Mouse (Mus musculus): ENCODE results near the gene Sigirr. TPM values are rescaled to one million over a fixed set of nuclear protein-coding genes. Genes with fewer than 3 reads are reported as not detected.

Gene Sigirr
- total RNA-seq (2012; rRNA removed) (8.3 and 8.6 TPM in 2 replicates), polyA plus RNA-seq (2012; ENCODE audit: insufficient read depth in 1 of 2, insufficient read length in 2 of 2, low read depth in 1 of 2, low replicate concordance in 2 of 2, missing spikeins in 1 of 2) (10 to 100 TPM in 1 of 2 experiments, not detected in 1; 17.5 TPM)

- no peaks in the 10 kb centered on the region for H3K79me2 ChIP-seq (ENCODE audit: control insufficient read depth, insufficient read depth, low read length, poor library complexity)
- H3K27ac ChIP-seq (ENCODE audit: control insufficient read depth, low read depth, low read length) = no peak within 1 kb of the TSS
- DNase-seq (ENCODE audit: low read depth, low spot score) = no peak
- H3K27me3 ChIP-seq (ENCODE audit: control insufficient read depth in 1 of 2, insufficient read depth in 2 of 2, low read length in 2 of 2) = peaks cover 0 to 4% of the 10 kb centered on the region in 2 experiments; a peak in 2 of 4 replicates
- TF ChIP-seq POLR2A (IDR thresholded peaks at IDR 0.05; ENCODE audit: control insufficient read depth in 1 of 2, insufficient read depth in 1 of 2, low read depth in 1 of 2, low read length in 2 of 2, poor library complexity in 1 of 2) = 0 out of 4 replicates have a peak, but pooled peaks of 1 of the 2 experiments have one; percentile 19
- no peak for TF ChIP-seq MAFK (IDR thresholded peaks at IDR 0.05; ENCODE audit: borderline replicate concordance, low read depth, low read length)
- H3K36me3 ChIP-seq (ENCODE audit: control insufficient read depth in 1 of 2, insufficient read depth in 2 of 2, low read length in 2 of 2) = peaks cover 0 to 4% of the 10 kb centered on the region in 2 experiments; a peak in 1 of 4 replicates
- no peaks in the 10 kb centered on the region for H3K9me3 ChIP-seq (replicated peaks; ENCODE audit: insufficient read depth, low read length)
- H3K4me3 ChIP-seq (ENCODE audit: control insufficient read depth in 1 of 2, insufficient read depth in 1 of 2, low read depth in 2 of 2, low read length in 2 of 2) = no peak within 1 kb of the TSS
- H3K9ac ChIP-seq (ENCODE audit: control insufficient read depth, low read depth, low read length, poor library complexity, severe bottlenecking) = no peak within 1 kb of the TSS
- H3K4me1 ChIP-seq (ENCODE audit: control insufficient read depth in 1 of 2, insufficient read depth in 2 of 2, low read length in 2 of 2) = peaks cover 0 to 15% of the 10 kb centered on the region in 2 experiments; a peak in 1 of 4 replicates
Observed at GRCm38 (mm10) chr7:141099911-141100691, at the start of gene Sigirr. Sigirr (minus strand) TSS chr7:141100572.

- TF ChIP-seq NELFE (IDR thresholded peaks at IDR 0.05; ENCODE audit: low read depth, low read length) (no peak), UBTF (IDR thresholded peaks at IDR 0.05; ENCODE audit: borderline replicate concordance, insufficient read depth, low read depth, low read length) (no peak), MXI1 (IDR thresholded peaks at IDR 0.05; ENCODE audit: low read depth, low read length) (no peak)
- no peak for DNase-seq (ENCODE audit: low read depth, low spot score)
- H3K27ac ChIP-seq (ENCODE audit: control insufficient read depth, low read depth, low read length) = no peak overlapping the region
- no peak overlapping the region for H3K4me3 ChIP-seq (ENCODE audit: control insufficient read depth in 1 of 2, insufficient read depth in 1 of 2, low read depth in 2 of 2, low read length in 2 of 2)
- no peaks in the 10 kb centered on the region for H3K27me3 ChIP-seq (ENCODE audit: control insufficient read depth in 1 of 2, insufficient read depth in 2 of 2, low read length in 2 of 2)
- peaks cover 2 to 17% of the 10 kb centered on the region in 2 experiments; a peak in 3 of 4 replicates for H3K36me3 ChIP-seq (ENCODE audit: control insufficient read depth in 1 of 2, insufficient read depth in 2 of 2, low read length in 2 of 2)
- H3K9ac ChIP-seq (ENCODE audit: control insufficient read depth, low read depth, low read length, poor library complexity, severe bottlenecking) = no peak overlapping the region
- no peaks in the 10 kb centered on the region for H3K9me3 ChIP-seq (replicated peaks; ENCODE audit: insufficient read depth, low read length)
- H3K4me1 ChIP-seq (ENCODE audit: control insufficient read depth in 1 of 2, insufficient read depth in 2 of 2, low read length in 2 of 2) = peaks cover 18 to 21% of the 10 kb centered on the region in 2 experiments
- no peaks in the 10 kb centered on the region for H3K79me2 ChIP-seq (ENCODE audit: control insufficient read depth, insufficient read depth, low read length, poor library complexity)
Observed at GRCm38 (mm10) chr7:141148639-141149038, 48.3 kb upstream of the Sigirr start.

- H3K36me3 ChIP-seq (ENCODE audit: control insufficient read depth in 1 of 2, insufficient read depth in 2 of 2, low read length in 2 of 2) = peaks cover 4 to 18% of the 10 kb centered on the region in 2 experiments
- no peak overlapping the region for H3K4me3 ChIP-seq (ENCODE audit: control insufficient read depth in 1 of 2, insufficient read depth in 1 of 2, low read depth in 2 of 2, low read length in 2 of 2)
- H3K4me1 ChIP-seq (ENCODE audit: control insufficient read depth in 1 of 2, insufficient read depth in 2 of 2, low read length in 2 of 2) = peaks cover 24 to 30% of the 10 kb centered on the region in 2 experiments
Observed at GRCm38 (mm10) chr7:141147044-141147443, 46.7 kb upstream of the Sigirr start.

More at GRCm38 (mm10) chr7:141147044-141147443, 46.7 kb upstream of the Sigirr start:
- H3K9me3 ChIP-seq (replicated peaks; ENCODE audit: insufficient read depth, low read length) = no peaks in the 10 kb centered on the region
- H3K27me3 ChIP-seq (ENCODE audit: control insufficient read depth in 1 of 2, insufficient read depth in 2 of 2, low read length in 2 of 2) = no peaks in the 10 kb centered on the region
- H3K27ac ChIP-seq (ENCODE audit: control insufficient read depth, low read depth, low read length) = no peak overlapping the region
- TF ChIP-seq GATA1 (IDR thresholded peaks at IDR 0.05; ENCODE audit: low read depth, low read length) = peak; percentile 44; the same call in 1 of the 2 replicates
- peak; percentile 46; the same call in 1 of the 2 replicates for TF ChIP-seq RCOR1 (IDR thresholded peaks at IDR 0.05; ENCODE audit: low read depth, low read length)
- no peak for TF ChIP-seq ZC3H11A (IDR thresholded peaks at IDR 0.05; ENCODE audit: low read depth, low read length)
- peak in 1 of 2 experiments; percentile 48; a peak in 1 of 4 replicates for TF ChIP-seq EP300 (IDR thresholded peaks at IDR 0.05; ENCODE audit: low read depth in 1 of 2, low read length in 2 of 2)
- DNase-seq (ENCODE audit: low read depth, low spot score) = peak; percentile 32
- H3K9ac ChIP-seq (ENCODE audit: control insufficient read depth, low read depth, low read length, poor library complexity, severe bottlenecking) = no peak overlapping the region
- no peaks in the 10 kb centered on the region for H3K79me2 ChIP-seq (ENCODE audit: control insufficient read depth, insufficient read depth, low read length, poor library complexity)
